Mouse (Mus musculus): ENCODE measurements around the gene Kcne1l.

Gene Kcne1l

DNA sequence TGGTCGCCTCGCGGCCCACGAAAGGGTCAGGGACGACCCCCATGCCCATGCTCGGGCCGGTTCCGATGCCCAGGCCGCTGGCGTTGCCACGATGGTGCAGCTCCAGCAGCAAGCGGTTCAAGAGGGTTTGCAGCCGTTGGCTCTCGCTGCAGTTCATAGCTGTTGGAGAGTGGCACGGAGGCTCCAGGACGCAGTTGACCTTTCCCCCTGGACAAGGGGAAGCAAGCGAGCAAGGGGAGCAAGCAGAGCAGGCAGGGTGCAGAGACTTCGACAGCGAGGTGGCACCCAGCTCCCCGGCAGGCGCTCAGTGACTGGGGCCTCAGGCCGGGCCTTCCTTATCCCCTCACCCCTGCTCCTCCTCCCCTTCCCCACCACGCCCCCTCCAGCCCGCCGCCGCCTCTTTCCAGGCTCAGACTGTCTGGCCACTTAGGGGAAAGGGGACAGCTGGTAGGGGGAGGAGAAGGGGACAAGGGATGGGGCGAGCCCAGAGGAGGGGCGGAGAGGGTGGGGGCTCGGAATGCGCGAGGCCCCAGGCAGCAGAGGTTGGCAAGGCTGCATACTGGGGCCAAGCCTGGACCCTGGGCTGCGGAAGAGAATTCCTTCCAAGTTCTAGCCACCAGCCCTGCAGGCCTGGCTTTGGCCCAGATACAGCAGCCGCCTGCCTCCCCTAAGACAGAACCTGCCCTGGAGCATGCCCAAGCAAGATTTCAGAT, at the start of gene Kcne1l:
Kcne1l (minus strand) TSS at position 426 of the 713 bp plus-strand sequence.
- DNase-seq: peak; percentile 18

DNA sequence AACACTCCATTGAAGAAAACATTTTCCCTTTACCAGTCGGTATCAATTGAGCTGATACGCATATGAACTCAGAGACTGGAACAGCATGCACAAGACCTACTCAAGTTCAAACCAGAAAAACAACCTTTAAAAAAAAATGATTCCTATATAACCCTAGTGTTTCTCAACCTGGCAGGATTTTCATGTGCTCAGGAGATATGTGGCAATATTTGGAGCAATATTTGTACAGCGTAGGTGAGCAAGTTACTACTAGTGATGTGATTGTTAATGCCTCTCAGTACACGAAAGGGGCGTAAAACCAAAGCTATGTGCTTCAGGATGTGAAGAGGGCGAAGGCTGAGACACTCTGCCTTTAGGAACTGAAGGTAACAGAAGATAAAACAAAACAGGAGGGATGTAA, 30.1 kb upstream of the Kcne1l start:
- no peak for DNase-seq

DNA sequence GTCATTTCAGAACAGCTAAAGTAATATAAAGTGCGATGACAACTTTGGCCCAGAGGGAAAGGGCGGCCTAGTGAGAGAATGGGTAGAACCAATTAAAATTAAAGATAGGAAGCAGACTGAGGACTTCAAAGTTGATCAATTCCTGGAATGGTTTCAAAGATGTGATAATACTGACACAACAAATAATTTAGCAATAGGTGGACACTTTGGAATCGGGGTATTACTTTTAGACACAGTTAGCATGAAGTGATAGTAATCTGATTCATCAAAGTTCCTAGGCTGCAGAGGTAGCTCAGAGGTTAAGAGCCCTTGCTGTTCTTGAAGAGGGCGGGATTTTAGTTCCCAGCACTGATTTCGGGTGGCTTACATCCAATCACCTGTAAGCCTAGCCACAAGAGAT, 29.4 kb upstream of the Kcne1l start:
- no peak for DNase-seq

DNA sequence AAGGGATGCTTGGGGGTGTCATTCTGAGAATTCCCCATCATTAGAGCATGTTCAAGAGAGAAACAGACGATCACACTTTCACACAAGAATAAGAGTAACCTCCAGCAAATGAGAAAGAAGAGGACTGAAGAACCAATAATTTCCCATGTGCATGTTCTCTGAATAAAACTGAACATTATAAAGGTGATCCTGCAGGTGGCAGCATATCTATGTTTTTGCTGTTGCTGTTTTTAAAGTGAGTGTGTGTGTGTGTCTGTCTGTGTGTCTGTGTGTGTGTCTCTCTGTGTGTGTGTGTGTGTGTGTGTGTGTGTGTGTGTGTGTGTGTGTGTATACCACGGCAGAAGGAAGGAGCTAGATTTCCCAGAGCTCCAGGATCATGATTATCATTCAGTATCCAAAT, 19.7 kb upstream of the Kcne1l start:
- no peak for DNase-seq

DNA sequence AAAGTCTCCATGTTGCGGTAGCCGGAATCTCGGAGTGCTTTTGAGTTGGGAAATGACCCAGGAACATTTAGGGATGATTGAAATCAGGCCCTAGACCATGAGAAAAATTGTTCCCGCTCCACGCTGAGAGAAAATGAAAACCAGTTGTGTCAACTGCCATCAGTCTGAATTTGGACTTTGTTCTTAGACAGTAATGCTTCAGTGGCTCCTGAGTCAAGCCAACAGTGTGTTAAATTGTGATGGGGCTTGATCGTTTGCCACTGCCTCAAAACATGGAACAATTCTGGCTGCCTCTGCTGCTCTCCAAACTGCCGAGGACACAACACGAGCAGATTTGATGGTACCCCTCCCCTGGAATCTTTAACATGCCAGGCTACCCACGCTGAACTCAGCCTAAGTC, 10.0 kb upstream of the Kcne1l start:
- no peak for DNase-seq

DNA sequence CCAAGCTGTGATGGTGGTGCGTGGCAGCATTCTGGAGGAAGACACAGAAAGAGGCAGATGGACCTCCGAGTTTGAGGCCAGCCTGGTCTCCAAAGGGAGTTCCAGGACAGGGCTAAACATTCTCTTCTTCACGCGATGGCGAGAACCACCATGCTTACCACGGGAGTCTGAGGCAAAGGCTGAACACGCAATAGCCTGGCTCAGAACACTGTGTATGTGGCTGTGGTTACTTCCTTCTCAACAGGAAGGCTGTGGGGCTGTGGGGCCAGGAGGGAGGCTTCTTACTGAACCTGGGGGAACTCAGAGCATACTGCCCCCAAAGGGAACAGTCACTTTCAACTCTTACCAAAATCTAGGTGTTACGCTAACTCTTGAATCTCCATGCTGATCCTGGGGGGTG, 9.2 kb upstream of the Kcne1l start:
- DNase-seq: no peak

DNA sequence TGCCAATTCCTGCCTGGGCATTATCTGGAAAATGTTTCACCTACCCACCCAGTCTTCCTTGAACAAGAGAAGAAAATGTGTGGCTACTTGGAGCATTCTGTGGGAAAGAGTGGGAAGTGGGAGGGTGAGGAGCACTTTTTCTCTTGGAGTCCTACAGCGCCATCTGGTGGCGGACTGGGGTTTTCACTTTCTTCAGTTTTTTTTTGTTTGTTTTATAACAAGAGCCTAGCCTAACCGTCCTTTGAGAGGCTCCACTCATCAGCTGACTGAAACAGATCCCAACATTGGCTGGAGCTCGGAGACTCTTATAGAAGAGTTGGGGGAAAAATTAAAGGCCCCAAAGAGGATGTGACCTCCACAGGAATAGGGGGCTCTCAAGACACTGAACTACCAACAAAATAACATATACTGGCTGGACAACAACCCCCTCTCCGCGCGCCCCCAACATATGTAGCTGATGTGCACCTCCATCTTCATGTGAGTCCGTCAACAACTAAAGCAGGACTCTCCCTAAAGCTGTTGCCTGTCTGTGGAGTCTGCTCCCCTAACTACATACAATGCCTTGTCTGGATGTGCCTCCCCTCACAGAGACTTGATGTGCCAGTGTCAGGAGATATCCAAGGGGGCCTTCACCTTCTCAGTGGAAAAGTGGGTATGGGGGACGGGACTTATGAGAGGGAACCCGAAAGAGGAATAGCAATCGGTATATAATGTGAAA, 8.4 kb upstream of the Kcne1l start:
- peak; percentile 79 for DNase-seq

DNA sequence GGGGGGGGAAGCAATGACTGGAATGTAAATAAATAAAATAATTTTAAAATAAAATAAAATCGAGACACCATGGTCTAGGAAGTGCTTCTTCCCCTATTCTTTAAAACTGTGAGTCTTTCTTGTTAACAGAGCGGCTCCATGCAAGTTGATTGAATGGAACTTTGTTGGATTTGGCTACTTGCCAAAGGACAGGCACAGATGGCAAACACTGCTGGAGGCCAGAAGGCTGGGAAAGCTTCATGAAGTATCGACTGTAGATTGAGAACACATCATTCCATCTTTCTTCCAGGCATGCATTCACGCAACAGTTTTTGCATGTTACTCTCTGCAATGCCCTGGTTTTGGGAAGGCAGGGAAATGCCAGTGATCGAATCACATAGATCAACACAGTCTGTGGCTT, 4.3 kb upstream of the Kcne1l start:
- no peak for DNase-seq

DNA sequence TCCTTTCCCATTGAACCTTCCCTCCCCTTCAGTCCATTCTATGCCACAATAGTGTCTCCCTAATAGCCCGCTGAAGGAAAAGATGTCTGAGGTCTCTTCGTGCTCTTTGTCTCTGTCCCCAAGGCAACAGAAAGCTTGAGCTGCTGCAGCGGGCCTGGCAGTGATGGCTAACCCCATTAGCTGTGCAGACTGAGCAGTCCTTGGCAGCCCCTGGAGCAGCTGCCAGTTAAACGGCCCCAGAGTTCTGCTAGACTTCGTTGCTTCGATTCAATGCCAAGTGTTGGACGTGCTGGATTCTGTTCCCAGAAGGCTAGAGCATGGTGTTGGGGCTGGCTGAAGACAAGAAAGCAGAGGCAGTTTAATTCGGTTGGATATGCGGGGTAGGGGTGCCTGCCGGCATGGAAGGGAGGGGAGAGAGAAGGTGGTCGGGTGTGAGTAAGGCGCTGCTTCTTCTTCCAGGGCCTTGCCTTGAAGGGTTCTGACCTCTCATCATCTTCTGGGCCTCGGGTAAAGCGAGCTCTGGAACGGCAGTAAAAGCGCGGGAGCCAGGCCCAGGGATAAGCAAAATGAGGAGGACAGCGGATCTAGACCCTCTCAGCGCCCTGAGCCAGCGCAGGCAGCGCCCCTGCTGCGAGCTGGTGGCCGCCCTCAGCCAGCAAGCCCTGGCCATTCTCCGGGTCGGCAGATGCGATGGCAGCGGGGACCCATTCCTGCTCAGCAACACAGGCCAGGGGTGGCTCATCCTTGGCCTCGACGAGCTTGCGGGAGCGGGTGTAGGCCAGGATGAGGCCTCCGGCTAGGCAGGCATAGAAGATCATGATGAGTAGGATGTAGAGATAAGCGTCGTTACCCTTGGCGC, 855 bp downstream of the Kcne1l start:
- DNase-seq: no peak

DNA sequence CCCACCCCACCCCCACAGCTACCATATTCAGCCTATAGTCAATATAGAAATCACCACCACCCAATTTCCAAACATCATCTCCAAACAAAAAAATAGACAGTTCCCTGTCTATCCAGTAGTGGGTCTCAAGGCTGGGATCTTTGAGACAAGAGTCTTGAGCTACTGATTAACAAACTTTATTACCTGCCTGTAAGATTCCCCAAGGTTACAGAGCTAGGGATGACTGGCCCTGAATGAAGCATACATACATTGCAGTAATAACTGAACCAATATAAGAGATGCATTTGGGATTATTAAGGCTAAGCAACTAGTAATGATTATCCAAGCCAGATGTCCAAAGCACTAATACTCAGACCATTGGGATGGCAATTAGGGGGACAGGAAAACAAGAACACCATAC, 1.5 kb downstream of the Kcne1l start:
- DNase-seq: no peak

DNA sequence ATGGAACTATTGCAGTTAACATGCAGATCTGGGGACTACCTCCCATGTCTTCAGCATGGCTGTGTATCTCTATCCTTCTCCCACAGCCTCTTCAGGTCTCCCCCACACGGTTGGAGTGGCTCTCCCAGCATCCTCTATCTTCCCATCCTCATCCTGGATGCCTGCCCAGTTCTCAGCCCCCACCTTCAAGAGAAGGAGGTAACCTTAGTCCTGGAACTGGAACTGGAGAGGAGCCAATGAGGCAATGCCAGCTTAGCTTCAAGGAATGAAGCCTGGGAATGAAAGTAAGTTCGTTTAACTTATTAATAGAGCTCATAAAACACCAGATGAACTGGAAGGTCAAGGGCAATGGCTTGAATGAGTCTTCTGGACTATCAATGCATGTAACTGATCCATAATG, 2.6 kb downstream of the Kcne1l start:
- DNase-seq: no peak

DNA sequence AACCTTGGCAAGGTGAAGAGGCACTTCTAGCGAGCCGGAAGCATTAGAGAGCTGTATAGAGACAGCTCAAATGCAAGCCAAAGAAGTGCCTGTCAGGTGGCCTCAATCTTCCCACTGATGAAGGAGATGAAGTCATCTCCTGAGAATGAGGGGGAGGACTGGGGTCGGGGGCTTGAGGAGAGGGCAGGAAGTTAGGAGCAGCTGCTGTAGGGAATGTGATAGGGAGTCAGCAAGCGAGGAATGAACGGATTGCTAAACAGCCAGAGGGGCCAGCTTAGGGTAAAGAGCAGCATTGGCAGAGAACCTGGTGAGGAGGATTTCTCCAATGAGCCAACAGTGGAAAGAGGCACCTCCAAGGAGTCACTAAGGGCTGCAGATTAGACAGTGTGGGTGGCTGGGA, 20.2 kb downstream of the Kcne1l start:
- DNase-seq: no peak

DNA sequence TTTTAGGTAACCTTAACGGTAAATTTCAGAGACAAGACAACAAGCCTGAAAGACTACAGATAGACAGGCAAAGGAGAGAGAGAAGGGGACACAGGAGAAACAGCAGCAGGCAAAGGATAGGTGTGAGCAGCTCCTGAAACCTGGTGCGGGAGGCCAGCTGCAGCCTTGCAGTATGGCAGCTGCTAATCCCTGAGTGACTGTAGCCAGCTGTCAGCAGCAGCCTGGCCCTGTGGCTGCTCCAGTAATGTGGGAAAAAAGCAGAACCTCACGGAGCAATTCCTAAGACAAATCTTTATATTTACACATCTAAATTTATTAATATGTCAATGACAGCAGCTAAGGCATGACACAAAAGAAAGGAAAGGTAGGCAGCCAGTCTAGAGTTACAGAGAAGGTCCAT, 29.5 kb downstream of the Kcne1l start:
- DNase-seq: no peak

DNA sequence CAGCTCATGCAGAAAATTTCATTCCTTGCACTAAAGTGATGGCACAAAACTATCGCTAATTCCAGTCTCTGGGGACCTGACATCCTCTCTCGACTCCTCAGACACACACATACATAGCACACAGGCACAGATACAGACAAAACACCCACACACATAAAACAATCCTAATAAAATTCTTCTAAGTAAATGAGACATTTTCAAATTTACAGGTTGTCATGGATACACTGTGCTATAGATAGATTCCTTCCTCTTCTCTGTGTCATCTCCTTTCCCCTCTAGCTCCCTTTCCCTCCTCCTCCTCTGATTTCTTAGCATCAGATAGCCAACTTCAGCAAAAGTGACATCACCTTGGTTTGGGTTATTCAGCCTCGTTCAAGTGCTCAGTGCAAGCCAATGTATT, 30.1 kb downstream of the Kcne1l start:
- no peak for DNase-seq

Data from right cerebral cortex, postnatal 4 days (tissue).